Mouse (Mus musculus): Measurements from ENCODE around the gene Slc35a5. TPM values are rescaled to one million over a fixed set of nuclear protein-coding genes. Genes with fewer than 3 reads are reported as not detected.

Gene Slc35a5
- total RNA-seq, 2 experiments from 2014 or later: 3.6 to 3.8 TPM

DNA sequence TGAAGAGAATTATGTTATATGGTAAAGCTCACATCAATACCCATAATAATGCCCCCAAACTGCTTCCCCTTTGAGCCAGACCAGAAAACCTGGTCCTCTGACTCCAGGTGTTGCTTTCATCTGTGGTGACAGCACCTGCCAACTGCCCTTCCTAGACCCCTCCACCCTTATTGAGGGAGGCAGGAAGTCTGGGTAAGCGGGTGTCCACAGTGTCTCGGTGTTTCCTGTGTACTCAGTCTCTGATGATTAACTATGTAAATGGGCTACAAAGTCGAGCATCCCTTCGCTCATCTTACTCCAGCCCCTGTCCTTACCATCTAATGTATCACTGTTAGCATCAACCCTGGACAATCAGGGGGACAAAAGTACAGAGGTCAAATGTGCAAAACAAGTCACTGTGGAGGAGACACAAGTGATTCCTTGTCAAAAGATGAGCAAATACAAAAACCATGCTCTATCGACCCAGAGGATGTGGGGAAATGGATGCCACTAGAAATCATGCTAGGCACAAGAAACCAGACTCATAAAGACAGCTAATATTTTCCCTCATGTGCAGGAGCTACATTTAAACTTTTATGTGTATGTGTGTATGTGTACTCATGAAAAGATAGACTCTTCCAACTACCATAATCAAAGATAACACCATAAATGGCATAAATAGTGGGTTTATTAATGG lies 50.2 kb downstream of the Slc35a5 start:
- Histone ChIP-seq H3K27ac (no peak overlapping the region), H3K4me3 (no peak overlapping the region)
- intact Hi-C loops (cut with DNase I): no loop called here
- no peak for DNase-seq
- TF ChIP-seq CTCF (IDR thresholded peaks at IDR 0.05): no peak

GRCm38 (mm10) chr16:45104993-45105392 lies 53.5 kb downstream of the Slc35a5 start:
- Histone ChIP-seq H3K27ac (no peak overlapping the region), H3K4me3 (no peak overlapping the region)
- no peak for DNase-seq
- intact Hi-C loops (cut with DNase I): no loop called here
- TF ChIP-seq CTCF (IDR thresholded peaks at IDR 0.05): no peak

GRCm38 (mm10) chr16:45100892-45101291 lies 57.6 kb downstream of the Slc35a5 start:
- DNase-seq: no peak
- no peak for TF ChIP-seq CTCF (IDR thresholded peaks at IDR 0.05)
- H3K27ac ChIP-seq: no peak overlapping the region

DNA sequence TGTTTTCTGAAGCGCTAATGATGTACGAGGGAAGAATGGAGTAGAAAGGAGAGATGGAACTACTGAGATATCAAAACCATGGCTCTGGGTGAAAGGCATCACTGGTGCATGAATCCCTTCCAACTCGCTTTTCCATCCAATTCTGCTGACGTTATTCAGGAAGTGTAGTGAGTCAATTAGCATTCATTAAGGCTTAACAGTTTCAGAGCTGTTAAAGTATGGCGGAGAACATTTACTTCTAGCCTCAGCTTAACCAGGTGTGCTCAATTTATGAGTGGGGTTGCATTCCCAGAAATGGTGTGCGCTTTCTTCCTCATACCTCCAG lies 59.7 kb downstream of the Slc35a5 start:
- no peak for TF ChIP-seq CTCF (IDR thresholded peaks at IDR 0.05)
- Histone ChIP-seq H3K4me3 (peak overlapping the region; percentile 72), H3K27ac (peak overlapping the region; percentile 54; the same call in 1 of the 2 replicates)
- intact Hi-C loops (cut with DNase I): loop anchor here (10.0 kb wide), 1 partner anchor 374 kb away; the partner anchor contains the start of gene Nepro
- DNase-seq: no peak

More at GRCm38 (mm10) chr16:45100892-45101291, 57.6 kb downstream of the Slc35a5 start:
- intact Hi-C loops (cut with DNase I): no loop called here
- H3K4me3 ChIP-seq: no peak overlapping the region

- Histone ChIP-seq H3K27ac (peak overlapping the region; percentile 54; the same call in 1 of the 2 replicates), H3K4me3 (peak overlapping the region; percentile 72)
- no peak for TF ChIP-seq CTCF (IDR thresholded peaks at IDR 0.05)
- no peak for DNase-seq
- intact Hi-C loops (cut with DNase I): loop anchor here (10.0 kb wide), 1 partner anchor 374 kb away; the partner anchor contains the start of gene Nepro
Measured at GRCm38 (mm10) chr16:45098186-45098885, 60.2 kb downstream of the Slc35a5 start.

DNA sequence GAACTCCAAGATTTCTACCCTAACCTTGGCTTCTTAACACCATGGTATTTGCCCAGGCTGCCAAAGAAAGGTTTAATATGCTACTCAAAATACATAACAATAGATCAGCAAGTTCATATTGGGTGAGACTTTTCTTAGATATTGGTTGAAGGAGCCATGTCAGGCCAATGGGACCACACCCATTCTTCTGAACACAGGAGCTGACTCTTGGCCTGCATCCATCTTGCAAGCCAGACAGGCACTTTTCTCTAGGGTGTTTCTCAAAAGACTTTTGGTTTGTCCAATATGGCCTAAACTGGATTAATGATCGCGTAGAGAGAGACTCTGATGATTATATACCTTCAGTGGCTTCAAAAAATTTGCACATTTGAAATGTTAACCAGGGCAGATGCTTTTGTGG lies 61.0 kb downstream of the Slc35a5 start:
- H3K27ac ChIP-seq: peak overlapping the region; percentile 76; the same call in 1 of the 2 replicates
- H3K4me3 ChIP-seq: peak overlapping the region; percentile 72
- no peak for TF ChIP-seq CTCF (IDR thresholded peaks at IDR 0.05)
- intact Hi-C loops (cut with DNase I): loop anchor here (10.0 kb wide), 1 partner anchor 373 kb away; the partner anchor contains the start of gene Nepro
- peak; percentile 50 for DNase-seq

GRCm38 (mm10) chr16:45095561-45096482 lies 62.7 kb downstream of the Slc35a5 start:
- no peak for DNase-seq
- Histone ChIP-seq H3K27ac (peak overlapping the region; percentile 76), H3K4me3 (peak overlapping the region; percentile 72)
- no peak for TF ChIP-seq CTCF (IDR thresholded peaks at IDR 0.05)
- intact Hi-C loops (cut with DNase I): loop anchor here (10.0 kb wide), 1 partner anchor 371 kb away; the partner anchor contains the start of gene Nepro

GRCm38 (mm10) chr16:45095030-45095429 lies 63.5 kb downstream of the Slc35a5 start:
- Histone ChIP-seq H3K27ac (peak overlapping the region; percentile 76), H3K4me3 (peak overlapping the region; percentile 72)
- no peak for TF ChIP-seq CTCF (IDR thresholded peaks at IDR 0.05)
- intact Hi-C loops (cut with DNase I): loop anchor here (10.0 kb wide), 1 partner anchor 370 kb away; the partner anchor contains the start of gene Nepro
- DNase-seq: no peak

DNA sequence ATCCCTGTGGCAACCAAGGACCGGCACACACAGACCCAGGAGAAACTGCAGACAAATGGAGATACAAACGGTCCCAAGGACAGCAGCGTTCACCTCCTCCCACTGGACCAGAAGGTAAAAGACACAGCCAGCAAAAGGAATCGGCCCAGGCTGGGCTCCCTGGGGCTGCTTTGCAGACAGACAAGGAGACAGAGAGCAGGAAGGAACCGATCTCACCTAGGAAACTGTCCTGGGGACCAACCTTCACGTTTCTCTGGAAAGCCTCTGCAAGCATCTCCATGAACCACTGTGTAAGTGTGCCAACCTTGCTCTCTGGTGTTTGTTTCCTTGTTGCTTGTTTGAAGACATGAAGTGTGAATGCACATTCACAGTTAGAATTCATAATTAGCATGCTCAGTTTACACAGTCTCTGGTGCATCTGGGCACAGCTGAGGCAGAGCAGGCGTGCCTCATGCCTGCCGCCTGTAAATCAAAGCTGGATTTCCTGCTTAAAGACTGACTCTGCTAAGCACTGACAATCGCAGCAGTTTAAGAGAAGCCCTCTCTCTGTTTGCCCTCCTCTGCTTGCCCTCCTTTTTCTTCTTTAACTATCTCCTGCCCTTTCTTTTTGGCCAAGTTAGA lies 64.3 kb downstream of the Slc35a5 start:
- DNase-seq: peak; percentile 38
- no peak for TF ChIP-seq CTCF (IDR thresholded peaks at IDR 0.05)
- intact Hi-C loops (cut with DNase I): loop anchor here (5.0 to 10.0 kb wide), 3 partner anchors 63 to 369 kb away; partner anchors contain the start of genes Atg3, Nepro and Slc35a5
- peak overlapping the region; percentile 72 for H3K4me3 ChIP-seq
- H3K27ac ChIP-seq: peak overlapping the region; percentile 76

DNA sequence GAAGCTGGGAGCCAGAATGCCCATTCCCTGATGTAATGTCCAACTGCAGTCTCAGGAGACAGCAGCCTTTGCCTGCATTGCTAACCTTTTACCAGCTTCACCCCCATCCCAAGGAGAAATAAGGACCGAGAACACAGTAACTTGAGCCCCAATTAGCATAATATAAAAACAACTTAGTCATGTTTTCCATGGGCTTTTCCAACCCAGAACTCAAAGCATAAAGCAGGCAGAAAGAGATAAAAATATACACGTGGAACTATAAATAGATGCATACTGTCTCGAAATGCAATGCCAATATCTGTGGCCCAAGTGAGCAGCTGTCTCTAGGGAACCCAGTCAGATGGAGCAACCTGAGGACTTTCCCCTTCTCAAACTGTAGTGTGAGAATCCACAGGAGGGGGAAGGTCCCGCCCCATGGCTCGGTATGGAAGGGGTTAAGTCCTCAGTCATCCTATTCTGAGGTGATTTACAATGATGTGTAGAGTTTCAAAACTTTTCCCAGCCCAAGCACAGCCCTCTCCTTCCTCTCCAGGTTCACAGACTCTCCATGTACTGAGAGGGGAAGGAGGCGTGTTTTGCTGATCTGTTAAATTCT lies 65.3 kb downstream of the Slc35a5 start, which contains the start of gene Ccdc80:
Gene Ccdc80, plus strand, starts transcription at position 266 of the 595 bp plus-strand sequence.
- DNase-seq: peak; percentile 61
- H3K27ac ChIP-seq: peak within 1 kb of the TSS; percentile 76
- intact Hi-C loops (cut with DNase I): loop anchor here (5.0 to 10.0 kb wide), 3 partner anchors 64 to 368 kb away; partner anchors contain the start of genes Atg3, Nepro and Slc35a5
- TF ChIP-seq CTCF (IDR thresholded peaks at IDR 0.05): no peak
- H3K4me3 ChIP-seq: peak within 1 kb of the TSS; percentile 72

GRCm38 (mm10) chr16:45090005-45090404 lies 68.5 kb downstream of the Slc35a5 start:
- H3K4me3 ChIP-seq: peak overlapping the region; percentile 30
- H3K27ac ChIP-seq: peak overlapping the region; percentile 31; the same call in 1 of the 2 replicates
- DNase-seq: peak; percentile 81
- intact Hi-C loops (cut with DNase I): loop anchor here (5.0 to 10.0 kb wide), 3 partner anchors 67 to 365 kb away; partner anchors contain the start of genes Atg3, Nepro and Slc35a5
- TF ChIP-seq CTCF (IDR thresholded peaks at IDR 0.05): peak; percentile 91

Other genes with a start within 250 kb of the Slc35a5 start
- gene Cd200r3, start 215.0 kb downstream of the Slc35a5 start, total RNA-seq (2021): not detected
- gene Ccdc80, start 65.3 kb downstream of the Slc35a5 start, total RNA-seq (2021): 10 to 100 TPM; 18.7 to 21.8 TPM
- gene Atg3, start 79 bp upstream of the Slc35a5 start, total RNA-seq (2021): 10 to 100 TPM; 21.4 to 22.4 TPM
- under 1 TPM; 0.17 to 0.28 TPM for gene Btla, start 65.6 kb upstream of the Slc35a5 start, total RNA-seq (2021)